Mouse (Mus musculus): ENCODE data around the gene Olfr818.
"Not testable (repeated sequence)": the region's sequence is repeated elsewhere in the genome, so short reads cannot be mapped to it uniquely, and the experiment has no call there.

Gene Olfr818

DNA sequence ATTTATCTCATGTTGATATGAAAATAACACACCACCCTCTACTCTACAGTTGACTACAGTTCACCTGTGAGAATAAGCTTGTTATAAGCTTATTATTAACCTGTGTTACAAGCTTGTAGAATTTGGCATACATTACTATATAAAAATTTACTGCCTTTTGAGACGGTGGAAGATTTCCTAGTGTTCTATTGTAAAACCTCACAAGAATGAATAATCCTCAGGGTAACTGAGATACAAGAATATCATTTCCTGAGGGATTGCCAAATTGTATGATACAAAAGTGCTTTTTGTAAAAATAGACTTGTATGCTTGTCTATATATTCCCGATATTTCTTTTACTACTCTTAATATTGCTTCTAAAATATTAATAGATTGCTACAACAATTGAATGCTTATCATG lies at the start of gene Olfr818:
TSS of gene Olfr818 (minus strand) at position 101 of the 400 bp plus-strand sequence.
- DNase-seq (ENCODE audit: low spot score in 2 of 2): no peak

DNA sequence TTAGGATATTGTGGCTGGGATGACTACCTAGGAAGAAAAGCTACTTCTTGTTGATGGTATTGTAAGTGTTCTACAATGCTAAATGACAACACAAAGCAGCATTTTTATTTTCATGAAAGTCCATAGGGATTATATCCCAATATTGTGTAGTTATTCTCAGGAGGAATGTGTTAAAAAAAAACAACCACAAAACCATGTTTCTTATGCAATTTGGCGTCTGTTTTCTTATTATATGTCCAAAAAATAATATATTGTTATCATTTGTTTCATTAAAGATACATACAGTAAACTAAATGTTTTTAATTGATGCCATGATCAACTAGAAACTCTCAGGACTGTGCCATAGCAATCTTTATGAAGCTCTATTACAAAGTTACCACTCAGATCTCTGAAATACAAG lies 36.1 kb upstream of the Olfr818 start, which contains the start of gene Gm10310:
TSS of gene Gm10310 (minus strand) at position 101 of the 400 bp plus-strand sequence.
- DNase-seq (ENCODE audit: low spot score in 2 of 2): not testable (repeated sequence)

DNA sequence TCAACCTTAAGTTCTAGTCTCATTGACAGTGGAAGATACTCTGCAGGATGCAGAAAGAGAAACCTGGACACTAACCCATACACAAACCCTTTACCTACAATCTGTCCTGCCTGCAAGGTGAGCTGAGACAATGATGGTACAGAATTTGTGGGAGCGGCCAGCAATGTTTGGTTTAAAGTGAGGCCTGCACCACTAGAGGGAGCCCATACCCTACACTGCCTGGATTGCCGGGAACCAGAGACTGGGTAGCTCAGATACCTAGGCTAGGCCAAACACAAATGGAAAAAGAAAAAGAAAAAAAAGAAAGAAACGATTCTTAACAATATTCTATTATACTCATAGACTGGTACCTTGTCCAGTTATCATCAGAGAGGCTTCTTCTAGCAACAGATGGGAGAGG lies 33.0 kb upstream of the Olfr818 start:
- not testable (repeated sequence) for DNase-seq (ENCODE audit: low spot score in 2 of 2)

DNA sequence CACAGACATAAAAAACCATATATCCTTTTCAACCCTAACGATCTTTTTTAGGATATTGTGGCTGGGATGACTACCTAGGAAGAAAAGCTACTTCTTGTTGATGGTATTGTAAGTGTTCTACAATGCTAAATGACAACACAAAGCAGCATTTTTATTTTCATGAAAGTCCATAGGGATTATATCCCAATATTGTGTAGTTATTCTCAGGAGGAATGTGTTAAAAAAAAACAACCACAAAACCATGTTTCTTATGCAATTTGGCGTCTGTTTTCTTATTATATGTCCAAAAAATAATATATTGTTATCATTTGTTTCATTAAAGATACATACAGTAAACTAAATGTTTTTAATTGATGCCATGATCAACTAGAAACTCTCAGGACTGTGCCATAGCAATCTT lies 27.1 kb upstream of the Olfr818 start, which contains the start of gene Olfr247:
TSS of gene Olfr247 (minus strand) at position 101 of the 400 bp plus-strand sequence.
- DNase-seq (ENCODE audit: low spot score in 2 of 2): not testable (repeated sequence)

DNA sequence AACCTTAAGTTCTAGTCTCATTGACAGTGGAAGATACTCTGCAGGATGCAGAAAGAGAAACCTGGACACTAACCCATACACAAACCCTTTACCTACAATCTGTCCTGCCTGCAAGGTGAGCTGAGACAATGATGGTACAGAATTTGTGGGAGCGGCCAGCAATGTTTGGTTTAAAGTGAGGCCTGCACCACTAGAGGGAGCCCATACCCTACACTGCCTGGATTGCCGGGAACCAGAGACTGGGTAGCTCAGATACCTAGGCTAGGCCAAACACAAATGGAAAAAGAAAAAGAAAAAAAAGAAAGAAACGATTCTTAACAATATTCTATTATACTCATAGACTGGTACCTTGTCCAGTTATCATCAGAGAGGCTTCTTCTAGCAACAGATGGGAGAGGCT lies 24.1 kb upstream of the Olfr818 start:
- not testable (repeated sequence) for DNase-seq (ENCODE audit: low spot score in 2 of 2)

DNA sequence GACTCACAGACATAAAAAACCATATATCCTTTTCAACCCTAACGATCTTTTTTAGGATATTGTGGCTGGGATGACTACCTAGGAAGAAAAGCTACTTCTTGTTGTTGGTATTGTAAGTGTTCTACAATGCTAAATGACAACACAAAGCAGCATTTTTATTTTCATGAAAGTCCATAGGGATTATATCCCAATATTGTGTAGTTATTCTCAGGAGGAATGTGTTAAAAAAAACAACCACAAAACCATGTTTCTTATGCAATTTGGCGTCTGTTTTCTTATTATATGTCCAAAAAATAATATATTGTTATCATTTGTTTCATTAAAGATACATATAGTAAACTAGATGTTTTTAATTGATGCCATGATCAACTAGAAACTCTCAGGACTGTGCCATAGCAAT lies 18.3 kb upstream of the Olfr818 start, which contains the start of gene Olfr819:
TSS of gene Olfr819 (minus strand) at position 101 of the 400 bp plus-strand sequence.
- DNase-seq (ENCODE audit: low spot score in 2 of 2): not testable (repeated sequence)

DNA sequence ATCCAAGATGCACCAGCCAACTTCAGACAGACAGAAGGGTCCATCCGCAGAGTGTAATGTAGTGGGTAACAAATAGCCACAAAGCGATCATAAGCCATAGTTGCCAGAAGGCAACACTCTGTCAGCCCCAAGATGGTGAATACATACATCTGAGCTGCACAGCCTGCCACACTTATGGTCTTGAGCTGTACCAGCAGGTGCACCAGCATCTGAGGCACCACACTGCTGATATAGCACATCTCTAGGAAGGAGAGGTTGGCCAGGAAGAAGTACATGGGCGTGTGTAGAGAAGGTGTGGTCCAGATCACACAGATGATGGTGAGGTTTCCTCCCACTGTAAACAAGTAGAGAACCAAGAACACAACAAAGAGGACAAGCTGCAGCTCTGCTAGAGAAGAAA lies 17.3 kb upstream of the Olfr818 start:
- DNase-seq (ENCODE audit: low spot score in 2 of 2): not testable (repeated sequence)

DNA sequence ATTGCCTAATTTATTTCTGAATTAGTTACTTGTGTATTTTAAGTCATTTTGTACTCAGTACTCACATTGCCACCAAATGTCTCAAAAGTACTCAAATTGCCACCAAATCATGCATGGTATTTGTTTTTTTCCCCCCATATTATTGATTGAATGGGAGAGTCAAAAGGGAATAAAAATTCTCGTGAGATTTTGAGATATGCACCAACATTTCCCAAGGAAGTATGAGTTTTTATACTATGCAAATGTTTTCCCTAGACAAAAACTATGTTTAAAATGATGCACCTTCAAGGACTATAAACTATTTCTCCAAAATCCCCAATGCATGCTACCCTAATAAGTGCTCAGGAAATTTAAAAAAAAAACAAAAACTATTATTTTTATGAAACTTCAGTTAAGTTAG lies 33.4 kb downstream of the Olfr818 start, which contains the start of gene Olfr816:
TSS of gene Olfr816 (minus strand) at position 101 of the 400 bp plus-strand sequence.
- no peak for DNase-seq (ENCODE audit: low spot score in 2 of 2)

DNA sequence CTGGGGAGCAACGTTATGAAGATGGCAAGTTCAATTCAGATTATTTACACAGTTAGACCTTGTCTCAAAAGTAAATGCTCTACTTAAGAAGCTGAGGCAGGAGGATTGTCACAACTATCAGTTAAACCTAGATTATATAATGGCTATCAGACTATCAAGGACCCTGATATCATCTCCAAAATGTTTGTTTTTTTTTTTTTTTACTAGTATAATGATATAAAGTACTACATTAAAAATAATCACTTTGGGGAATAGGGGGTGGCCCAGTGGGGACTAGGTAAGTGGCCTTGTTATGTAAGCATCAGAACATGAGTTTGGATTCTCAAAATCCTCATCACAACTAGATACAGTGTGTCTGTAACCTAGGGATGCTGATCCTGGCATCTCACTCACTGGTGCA lies 43.1 kb downstream of the Olfr818 start, which contains the start of gene Olfr815:
TSS of gene Olfr815 (minus strand) at position 101 of the 400 bp plus-strand sequence.
- not testable (repeated sequence) for DNase-seq (ENCODE audit: low spot score in 2 of 2)

Data from left cerebral cortex, adult 9 months (tissue).